Mouse (Mus musculus) embryonic facial prominence, embryonic 13.5 days (tissue): Measurements from ENCODE around the gene Serbp1. TPM values are rescaled to one million over a fixed set of nuclear protein-coding genes. Genes with fewer than 3 reads are reported as not detected.

ENCODE experiments used
- ATAC-seq: fragments of 200-750 bp; cut with Nextera tagmentation; 2 replicates; pipeline ENCODE4 v1.8.0; 2017; ENCODE audit warnings: low read depth; ENCODE audit not compliant: insufficient number of reproducible peaks, insufficient read depth, low FRiP score, low TSS enrichment
- H3K27ac ChIP-seq: fragments of 300-500 bp; sonication (generic); 2 replicates; pipeline ENCODE4 v1.5.1; 2015; ENCODE audit warnings: moderate library complexity, mild to moderate bottlenecking, inconsistent platforms
- H3K27me3 ChIP-seq: fragments of 300-500 bp; sonication (generic); 2 replicates; pipeline ENCODE4 v1.6.1; 2015; ENCODE audit warnings: mild to moderate bottlenecking, inconsistent platforms
- H3K36me3 ChIP-seq: fragments of 300-500 bp; sonication (generic); 2 replicates; pipeline ENCODE4 v1.6.1; 2015; ENCODE audit warnings: mild to moderate bottlenecking, inconsistent platforms
- H3K4me1 ChIP-seq: fragments of 300-500 bp; sonication (generic); 2 replicates; pipeline ENCODE4 v1.6.1; 2015; ENCODE audit warnings: inconsistent platforms
- H3K4me2 ChIP-seq: fragments of 300-500 bp; sonication (generic); 2 replicates; pipeline ENCODE4 v1.6.1; 2015; ENCODE audit warnings: moderate library complexity, mild to moderate bottlenecking, inconsistent platforms
- H3K4me3 ChIP-seq: fragments of 300-500 bp; sonication (generic); 2 replicates; pipeline ENCODE4 v1.5.1; 2015; ENCODE audit warnings: mild to moderate bottlenecking, inconsistent platforms
- H3K9ac ChIP-seq: fragments of 300-500 bp; sonication (generic); 2 replicates; pipeline ENCODE4 v1.6.1; 2015; ENCODE audit warnings: mild to moderate bottlenecking, inconsistent platforms
- H3K9me3 ChIP-seq: fragments of 300-500 bp; sonication (generic); 2 replicates; pipeline ENCODE4 v1.6.1; 2016; ENCODE audit warnings: inconsistent platforms
- WGBS: fragments of 180-500 bp; shearing (Covaris S2); methylation state at CpG from one replicate; pipeline ENCODE4 v1.1.7; 2015; ENCODE audit warnings: mixed read lengths; 5-methylcytosine and 5-hydroxymethylcytosine counted together
- polyA plus RNA-seq: library from polyadenylated mRNA; unstranded; fragments of >200 nt; fragmentation: Nextera tagmentation; extraction: Ambion mirVana; gene quantifications from 2 replicates; pipeline ENCODE4 v1.2.1, GENCODE M21; 2015

The Serbp1 gene
- 432 TPM in 2 replicates for polyA plus RNA-seq

GRCm38 (mm10) chr6:67237977-67238376 is at the start of gene Serbp1:
Gene Serbp1, plus strand, starts transcription at chr6:67238176.
- Histone ChIP-seq H3K4me3 (no peak within 1 kb of the TSS), H3K9ac (no peak within 1 kb of the TSS), H3K27ac (no peak within 1 kb of the TSS), H3K27me3 (no peaks in the 10 kb centered on the region), H3K4me2 (no peak within 1 kb of the TSS), H3K36me3 (no peaks in the 10 kb centered on the region), H3K4me1 (no peaks in the 10 kb centered on the region), H3K9me3 (no peaks in the 10 kb centered on the region)
- no peak for ATAC-seq
- 23% methylated on average over 12 of the region's 12 CpGs for WGBS

- Histone ChIP-seq H3K36me3 (no peaks in the 10 kb centered on the region), H3K4me2 (no peak overlapping the region), H3K4me3 (no peak overlapping the region), H3K9me3 (no peaks in the 10 kb centered on the region), H3K4me1 (peaks cover 15% of the 10 kb centered on the region), H3K27ac (no peak overlapping the region), H3K9ac (no peak overlapping the region), H3K27me3 (0 out of 2 replicates have a peak, but pooled peaks cover 5% of the 10 kb centered on the region)
- no peak for ATAC-seq
- WGBS, result 88% methylated on average over 2 of the region's 2 CpGs
Measured at GRCm38 (mm10) chr6:67193591-67193990, 44.4 kb upstream of the Serbp1 start.

- Histone ChIP-seq H3K9me3 (no peaks in the 10 kb centered on the region), H3K4me2 (no peak overlapping the region), H3K27me3 (0 out of 2 replicates have a peak, but pooled peaks cover 5% of the 10 kb centered on the region), H3K4me3 (no peak overlapping the region), H3K9ac (no peak overlapping the region), H3K27ac (no peak overlapping the region), H3K4me1 (peaks cover 15% of the 10 kb centered on the region), H3K36me3 (no peaks in the 10 kb centered on the region)
- WGBS, result 81% methylated on average over 6 of the region's 6 CpGs
- ATAC-seq, result no peak
Measured at GRCm38 (mm10) chr6:67194606-67195005, 43.4 kb upstream of the Serbp1 start.

- ATAC-seq, result no peak
- H3K27ac ChIP-seq, result no peak overlapping the region
- H3K27me3 ChIP-seq, result 0 out of 2 replicates have a peak, but pooled peaks cover 5% of the 10 kb centered on the region
- no peak overlapping the region for H3K4me3 ChIP-seq
- peaks cover 15% of the 10 kb centered on the region for H3K4me1 ChIP-seq
- H3K4me2 ChIP-seq, result peak overlapping the region; percentile 31; the same call in 1 of the 2 replicates
- no peak overlapping the region for H3K9ac ChIP-seq
- no peaks in the 10 kb centered on the region for H3K36me3 ChIP-seq
- 3% methylated on average over 7 of the region's 7 CpGs for WGBS
- H3K9me3 ChIP-seq, result no peaks in the 10 kb centered on the region
Measured at GRCm38 (mm10) chr6:67195148-67195611, 42.8 kb upstream of the Serbp1 start.

GRCm38 (mm10) chr6:67196821-67197220 is 41.2 kb upstream of the Serbp1 start:
- no peak overlapping the region for H3K27ac ChIP-seq
- H3K4me1 ChIP-seq, result peaks cover 18% of the 10 kb centered on the region
- H3K36me3 ChIP-seq, result no peaks in the 10 kb centered on the region
- WGBS, result 87% methylated on average over 6 of the region's 6 CpGs
- no peaks in the 10 kb centered on the region for H3K9me3 ChIP-seq
- 0 out of 2 replicates have a peak, but pooled peaks cover 5% of the 10 kb centered on the region for H3K27me3 ChIP-seq
- ATAC-seq, result no peak
- no peak overlapping the region for H3K4me3 ChIP-seq
- no peak overlapping the region for H3K9ac ChIP-seq
- H3K4me2 ChIP-seq, result no peak overlapping the region

GRCm38 (mm10) chr6:67198085-67198484 is 39.9 kb upstream of the Serbp1 start:
- H3K9ac ChIP-seq, result no peak overlapping the region
- H3K4me2 ChIP-seq, result no peak overlapping the region
- H3K27me3 ChIP-seq, result 0 out of 2 replicates have a peak, but pooled peaks cover 5% of the 10 kb centered on the region
- WGBS, result 22% methylated on average over 4 of the region's 4 CpGs
- H3K36me3 ChIP-seq, result no peaks in the 10 kb centered on the region
- H3K4me3 ChIP-seq, result no peak overlapping the region
- H3K4me1 ChIP-seq, result peaks cover 18% of the 10 kb centered on the region
- no peak for ATAC-seq
- no peak overlapping the region for H3K27ac ChIP-seq
- no peaks in the 10 kb centered on the region for H3K9me3 ChIP-seq

- H3K4me2 ChIP-seq, result no peak overlapping the region
- no peak overlapping the region for H3K4me3 ChIP-seq
- H3K27me3 ChIP-seq, result 0 out of 2 replicates have a peak, but pooled peaks cover 5% of the 10 kb centered on the region
- H3K4me1 ChIP-seq, result 0 out of 2 replicates have a peak, but pooled peaks cover 4% of the 10 kb centered on the region
- H3K9ac ChIP-seq, result no peak overlapping the region
- 26% methylated on average over 5 of the region's 5 CpGs for WGBS
- no peak for ATAC-seq
- H3K9me3 ChIP-seq, result no peaks in the 10 kb centered on the region
- no peak overlapping the region for H3K27ac ChIP-seq
- no peaks in the 10 kb centered on the region for H3K36me3 ChIP-seq
Measured at GRCm38 (mm10) chr6:67200715-67201322, 37.2 kb upstream of the Serbp1 start.

- no peak for ATAC-seq
- H3K9me3 ChIP-seq, result no peaks in the 10 kb centered on the region
- no peak overlapping the region for H3K9ac ChIP-seq
- no peak overlapping the region for H3K4me2 ChIP-seq
- no peaks in the 10 kb centered on the region for H3K36me3 ChIP-seq
- 0 out of 2 replicates have a peak, but pooled peaks cover 4% of the 10 kb centered on the region for H3K4me1 ChIP-seq
- no peak overlapping the region for H3K27ac ChIP-seq
- H3K27me3 ChIP-seq, result no peaks in the 10 kb centered on the region
- 76% methylated on average over 35 of the region's 35 CpGs for WGBS
- no peak overlapping the region for H3K4me3 ChIP-seq
Measured at GRCm38 (mm10) chr6:67205081-67206037, 32.6 kb upstream of the Serbp1 start.

- H3K9me3 ChIP-seq, result no peaks in the 10 kb centered on the region
- no peak overlapping the region for H3K9ac ChIP-seq
- ATAC-seq, result no peak
- WGBS, result 82% methylated on average over 1 of the region's 1 CpGs
- no peak overlapping the region for H3K4me2 ChIP-seq
- H3K36me3 ChIP-seq, result no peaks in the 10 kb centered on the region
- H3K4me3 ChIP-seq, result no peak overlapping the region
- no peak overlapping the region for H3K27ac ChIP-seq
- H3K4me1 ChIP-seq, result no peaks in the 10 kb centered on the region
- no peaks in the 10 kb centered on the region for H3K27me3 ChIP-seq
Measured at GRCm38 (mm10) chr6:67212362-67212761, 25.6 kb upstream of the Serbp1 start.

- H3K9ac ChIP-seq, result no peak overlapping the region
- no peaks in the 10 kb centered on the region for H3K36me3 ChIP-seq
- H3K4me3 ChIP-seq, result no peak overlapping the region
- H3K27ac ChIP-seq, result no peak overlapping the region
- no peaks in the 10 kb centered on the region for H3K4me1 ChIP-seq
- H3K27me3 ChIP-seq, result no peaks in the 10 kb centered on the region
- no peaks in the 10 kb centered on the region for H3K9me3 ChIP-seq
- H3K4me2 ChIP-seq, result no peak overlapping the region
- 85% methylated on average over 4 of the region's 4 CpGs for WGBS
- ATAC-seq, result no peak
Measured at GRCm38 (mm10) chr6:67213429-67214098, 24.4 kb upstream of the Serbp1 start.

GRCm38 (mm10) chr6:67217402-67217801 is 20.6 kb upstream of the Serbp1 start:
- H3K9me3 ChIP-seq, result no peaks in the 10 kb centered on the region
- 78% methylated on average over 4 of the region's 4 CpGs for WGBS
- H3K4me1 ChIP-seq, result no peaks in the 10 kb centered on the region
- H3K4me2 ChIP-seq, result no peak overlapping the region
- no peak overlapping the region for H3K27ac ChIP-seq
- H3K4me3 ChIP-seq, result no peak overlapping the region
- H3K36me3 ChIP-seq, result no peaks in the 10 kb centered on the region
- H3K27me3 ChIP-seq, result no peaks in the 10 kb centered on the region
- no peak overlapping the region for H3K9ac ChIP-seq
- no peak for ATAC-seq
